Mouse (Mus musculus) MEL (cell line): ENCODE data around the gene Prkcd. TPM values are rescaled to one million over a fixed set of nuclear protein-coding genes. Genes with fewer than 3 reads are reported as not detected.

Experiments
- DNase-seq: peaks from one replicate; pipeline ENCODE4 v3.0.0; 2011; ENCODE audit warnings: low read depth, low spot score
- H3K27ac ChIP-seq: 2 replicates; pipeline ENCODE4 v1.5.1; 2012; ENCODE audit warnings: low read depth, mild to moderate bottlenecking, control low read depth, low read length, moderate library complexity; ENCODE audit not compliant: control insufficient read depth
- H3K27me3 ChIP-seq, 2 experiments: fragments of 150-350 bp in 1 of 2; sonication (generic) in 1 of 2; 2 replicates each; pipeline ENCODE4 v1.6.1; 2012; ENCODE audit warnings: low read length in 2 of 2, mild to moderate bottlenecking in 2 of 2, improper control_type of control experiment in 1 of 2, moderate library complexity in 1 of 2; ENCODE audit not compliant: insufficient read depth in 2 of 2, control insufficient read depth in 1 of 2
- H3K36me3 ChIP-seq, 2 experiments: 2 replicates each; pipeline ENCODE4 v1.6.1; 2012 to 2014; ENCODE audit warnings: low read length in 2 of 2, improper control_type of control experiment in 1 of 2, inconsistent platforms in 1 of 2, mild to moderate bottlenecking in 1 of 2; ENCODE audit not compliant: insufficient read depth in 2 of 2, control insufficient read depth in 1 of 2
- H3K4me1 ChIP-seq, 2 experiments: fragments of 150-350 bp in 1 of 2; sonication (generic) in 1 of 2; 2 replicates each; pipeline ENCODE4 v1.6.1; 2012; ENCODE audit warnings: low read length in 2 of 2, improper control_type of control experiment in 1 of 2, mild to moderate bottlenecking in 1 of 2; ENCODE audit not compliant: insufficient read depth in 2 of 2, control insufficient read depth in 1 of 2
- H3K4me3 ChIP-seq, 2 experiments: fragments of 150-350 bp in 1 of 2; sonication (generic) in 1 of 2; 2 replicates each; pipeline ENCODE4 v1.5.1; 2012; ENCODE audit warnings: low read depth in 2 of 2, low read length in 2 of 2, mild to moderate bottlenecking in 2 of 2, moderate library complexity in 2 of 2, control low read depth in 1 of 2, improper control_type of control experiment in 1 of 2; ENCODE audit not compliant: control insufficient read depth in 1 of 2, insufficient read depth in 1 of 2
- H3K79me2 ChIP-seq: 2 replicates; pipeline ENCODE4 v1.6.1; 2012; ENCODE audit warnings: mild to moderate bottlenecking, low read length, moderate library complexity; ENCODE audit not compliant: control insufficient read depth, poor library complexity, insufficient read depth
- H3K9ac ChIP-seq: 2 replicates; pipeline ENCODE4 v1.6.1; 2012; ENCODE audit warnings: low read depth, mild to moderate bottlenecking, control low read depth, low read length, moderate library complexity; ENCODE audit not compliant: control insufficient read depth, poor library complexity, severe bottlenecking
- H3K9me3 ChIP-seq: fragments of 150-350 bp; sonication (generic); replicated peaks from 2 replicates; pipeline ENCODE4 v1.6.1; 2012; ENCODE audit warnings: mild to moderate bottlenecking, low read length, improper control_type of control experiment, moderate library complexity; ENCODE audit not compliant: insufficient read depth
- BHLHE40 ChIP-seq: IDR thresholded peaks from 2 replicates; pipeline ENCODE4 v1.6.1; 2012; ENCODE audit warnings: low read depth, mild to moderate bottlenecking, inconsistent platforms, low read length, improper control_type of control experiment, borderline replicate concordance
- CHD1 ChIP-seq: IDR thresholded peaks from 2 replicates; pipeline ENCODE4 v1.6.1; 2012; ENCODE audit warnings: low read depth, mild to moderate bottlenecking, inconsistent platforms, low read length, improper control_type of control experiment
- CHD2 ChIP-seq: IDR thresholded peaks from 2 replicates; pipeline ENCODE4 v1.6.1; 2011; ENCODE audit warnings: low read length, improper control_type of control experiment
- CTCF ChIP-seq, 3 experiments: IDR thresholded peaks in 2 of 3; conservative IDR thresholded peaks in 1 of 3; 2 replicates each; pipeline ENCODE4 v1.5.1; 2011 to 2012; ENCODE audit warnings: low read length in 3 of 3, low read depth in 2 of 3, mild to moderate bottlenecking in 2 of 3, improper control_type of control experiment in 1 of 3, inconsistent platforms in 1 of 3, mixed read lengths in 1 of 3, moderate library complexity in 1 of 3; ENCODE audit not compliant: control insufficient read depth in 1 of 3, insufficient read depth in 1 of 3, poor library complexity in 1 of 3, severe bottlenecking in 1 of 3
- E2F4 ChIP-seq: IDR thresholded peaks from 2 replicates; pipeline ENCODE4 v1.6.1; 2011; ENCODE audit warnings: low read depth, low read length, improper control_type of control experiment, borderline replicate concordance
- ELF1 ChIP-seq: IDR thresholded peaks from 2 replicates; pipeline ENCODE4 v1.6.1; 2014; ENCODE audit warnings: low read depth, mild to moderate bottlenecking, inconsistent platforms, low read length, improper control_type of control experiment, moderate library complexity
- GABPA ChIP-seq: IDR thresholded peaks from 2 replicates; pipeline ENCODE4 v1.6.1; 2012; ENCODE audit warnings: low read depth, mild to moderate bottlenecking, inconsistent platforms, low read length, improper control_type of control experiment, moderate library complexity
- MEF2A ChIP-seq: IDR thresholded peaks from 2 replicates; pipeline ENCODE4 v1.6.1; 2014; ENCODE audit warnings: low read depth, mild to moderate bottlenecking, inconsistent platforms, low read length, improper control_type of control experiment; ENCODE audit not compliant: poor library complexity, insufficient replicate concordance, severe bottlenecking; ENCODE audit errors: extremely low read depth
- MYB ChIP-seq: IDR thresholded peaks from 2 replicates; pipeline ENCODE4 v1.6.1; 2011; ENCODE audit warnings: mild to moderate bottlenecking, low read depth, low read length, improper control_type of control experiment
- MYC ChIP-seq: IDR thresholded peaks from 2 replicates; pipeline ENCODE4 v1.6.1; 2011; ENCODE audit warnings: low read depth, mild to moderate bottlenecking, low read length, improper control_type of control experiment, moderate library complexity
- NRF1 ChIP-seq: IDR thresholded peaks from 2 replicates; pipeline ENCODE4 v1.6.1; 2014; ENCODE audit warnings: low read depth, mild to moderate bottlenecking, inconsistent platforms, low read length, improper control_type of control experiment, moderate library complexity; ENCODE audit not compliant: poor library complexity, insufficient read depth, severe bottlenecking
- SMC3 ChIP-seq: IDR thresholded peaks from 2 replicates; pipeline ENCODE4 v1.6.1; 2011; ENCODE audit warnings: low read depth, low read length, improper control_type of control experiment
- TAL1 ChIP-seq: IDR thresholded peaks from 2 replicates; pipeline ENCODE4 v1.6.1; 2012; ENCODE audit warnings: mild to moderate bottlenecking, inconsistent platforms, low read length, moderate library complexity, mixed read lengths
- USF2 ChIP-seq, 2 experiments: IDR thresholded peaks; 2 replicates each; pipeline ENCODE4 v1.6.1; 2011 to 2012; ENCODE audit warnings: improper control_type of control experiment in 2 of 2, low read length in 2 of 2, borderline replicate concordance in 1 of 2, inconsistent platforms in 1 of 2, low read depth in 1 of 2, mild to moderate bottlenecking in 1 of 2; ENCODE audit not compliant: insufficient read depth in 1 of 2
- ZMIZ1 ChIP-seq: IDR thresholded peaks from 2 replicates; pipeline ENCODE4 v1.6.1; 2012; ENCODE audit warnings: low read depth, mild to moderate bottlenecking, inconsistent platforms, low read length, improper control_type of control experiment, moderate library complexity
- ZNF384 ChIP-seq: IDR thresholded peaks from 2 replicates; pipeline ENCODE4 v1.6.1; 2012; ENCODE audit warnings: low read depth, mild to moderate bottlenecking, inconsistent platforms, low read length, improper control_type of control experiment
- polyA plus RNA-seq, 2 experiments: library from polyadenylated mRNA; stranded (reverse) in 1 of 2; unstranded in 1 of 2; fragments of >175 nt in 1 of 2; fragments of >200 nt in 1 of 2; gene quantifications; 2 replicates each; pipeline versions ENCODE4 v1.2.1 to v1.2.4; 2012; ENCODE audit warnings: low replicate concordance in 2 of 2, low read depth in 1 of 2; ENCODE audit not compliant: insufficient read length in 2 of 2, insufficient read depth in 1 of 2, missing spikeins in 1 of 2
- total RNA-seq: library from RNA; depleted of rRNA; stranded (reverse); fragments of 300-350 nt; gene quantifications from 2 replicates; pipeline ENCODE4 v1.2.3, GENCODE M21; 2012

Gene Prkcd
- total and polyA plus RNA-seq, 3 experiments = 33.9 to 72.7 TPM; not detected in 1

DNA sequence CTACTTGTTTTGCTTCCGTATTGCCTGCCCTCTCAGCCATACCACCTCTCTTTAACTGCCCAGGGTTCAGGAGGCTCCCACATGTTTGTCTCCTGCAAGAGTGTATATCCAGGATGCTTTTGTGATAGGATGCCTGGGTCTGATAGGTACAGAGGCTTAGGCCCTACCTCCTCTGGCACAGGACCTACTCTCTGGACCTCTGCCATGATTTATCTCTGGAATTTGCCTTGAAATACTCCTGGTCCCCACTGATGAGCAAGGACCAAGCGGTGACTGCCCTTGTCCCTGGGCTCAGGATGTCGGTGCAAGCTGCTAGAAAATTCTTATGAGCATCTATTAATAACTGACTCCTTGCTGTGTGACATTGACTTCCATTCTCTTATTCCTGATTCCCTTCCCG is 12.0 kb upstream of the Prkcd start:
- Histone ChIP-seq H3K27ac (no peak overlapping the region), H3K36me3 (no peaks in the 10 kb centered on the region), H3K27me3 (peaks cover 0 to 2% of the 10 kb centered on the region in 2 experiments; a peak in 2 of 4 replicates), H3K79me2 (no peaks in the 10 kb centered on the region), H3K4me1 (no peaks in the 10 kb centered on the region), H3K4me3 (no peak overlapping the region), H3K9ac (no peak overlapping the region), H3K9me3 (no peaks in the 10 kb centered on the region)
- TF ChIP-seq MEF2A (no peak), GABPA (no peak), USF2 (IDR thresholded peaks at IDR 0.05; ENCODE audit: borderline replicate concordance in 1 of 2, insufficient read depth in 1 of 2, low read depth in 1 of 2, low read length in 2 of 2) (no peak), ELF1 (no peak)
- no peak for DNase-seq

DNA sequence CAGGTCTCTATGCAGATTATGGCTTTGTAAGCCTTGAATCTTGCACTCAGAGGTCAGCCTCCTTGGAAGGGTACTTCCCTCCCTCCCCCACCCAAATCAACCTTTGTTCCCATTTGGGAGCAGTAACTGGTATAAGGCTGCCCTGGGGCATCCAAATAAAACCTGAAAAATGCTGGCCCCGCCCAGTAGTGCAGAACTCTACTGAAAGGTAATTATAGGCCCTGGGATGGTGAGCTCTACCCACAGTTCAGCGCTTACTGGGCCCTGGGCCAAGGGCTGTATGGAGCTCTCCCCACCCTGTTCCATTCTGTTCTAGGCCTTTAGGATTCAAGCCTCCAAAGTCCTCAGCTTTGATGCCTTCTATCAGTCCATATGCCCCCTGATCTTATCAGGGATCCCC is 11.1 kb upstream of the Prkcd start:
- Histone ChIP-seq H3K36me3 (no peaks in the 10 kb centered on the region), H3K9ac (no peak overlapping the region), H3K79me2 (no peaks in the 10 kb centered on the region), H3K27ac (no peak overlapping the region), H3K4me1 (no peaks in the 10 kb centered on the region), H3K27me3 (peaks cover 0 to 2% of the 10 kb centered on the region in 2 experiments; a peak in 2 of 4 replicates), H3K9me3 (no peaks in the 10 kb centered on the region), H3K4me3 (no peak overlapping the region)
- DNase-seq = no peak
- TF ChIP-seq NRF1 = no peak
- TF ChIP-seq ZNF384 = no peak
- no peak for TF ChIP-seq MYB
- no peak for TF ChIP-seq CHD1
- no peak for TF ChIP-seq ZMIZ1
- TF ChIP-seq SMC3 = no peak
- no peak for TF ChIP-seq TAL1
- TF ChIP-seq MYC = no peak
- TF ChIP-seq CHD2 = no peak
- no peak for TF ChIP-seq USF2 (IDR thresholded peaks at IDR 0.05; ENCODE audit: borderline replicate concordance in 1 of 2, insufficient read depth in 1 of 2, low read depth in 1 of 2, low read length in 2 of 2)
- no peak for TF ChIP-seq BHLHE40
- no peak for TF ChIP-seq E2F4
- no peak for TF ChIP-seq CTCF (IDR thresholded peaks at IDR 0.05 in 2 of 3, conservative IDR thresholded peaks at IDR 0.05 in 1 of 3; ENCODE audit: control insufficient read depth in 1 of 3, insufficient read depth in 1 of 3, low read depth in 2 of 3, low read length in 3 of 3, poor library complexity in 1 of 3, severe bottlenecking in 1 of 3)
